Mouse (Mus musculus) thymus, adult 2 months (tissue): ENCODE data around the gene Pnpla5.

Experiments used
- CTCF ChIP-seq: fragments of 200-500 bp; IDR thresholded peaks from 2 replicates; pipeline ENCODE4 v1.5.1; 2012; ENCODE audit warnings: mild to moderate bottlenecking, control low read depth, low read length, moderate library complexity, borderline replicate concordance; ENCODE audit not compliant: control insufficient read depth, poor library complexity, insufficient read depth; ENCODE audit errors: extremely low read depth
- POLR2A ChIP-seq: fragments of 200-500 bp; IDR thresholded peaks from 2 replicates; pipeline ENCODE4 v1.6.1; 2012; ENCODE audit warnings: mild to moderate bottlenecking, low read length, control low read depth, moderate library complexity; ENCODE audit not compliant: control insufficient read depth, poor library complexity, insufficient read depth; ENCODE audit errors: extremely low read depth

GRCm38 (mm10) chr15:84096051-84096450, 26.9 kb downstream of the Pnpla5 start:
- TF ChIP-seq POLR2A: no peak
- TF ChIP-seq CTCF: no peak
